Mouse (Mus musculus): Measurements from ENCODE around the gene Lonrf2. TPM values are rescaled to one million over a fixed set of nuclear protein-coding genes. Genes with fewer than 3 reads are reported as not detected.

Gene Lonrf2
- polyA plus RNA-seq, 1 experiment from 2014 or later = 2.2 TPM

DNA sequence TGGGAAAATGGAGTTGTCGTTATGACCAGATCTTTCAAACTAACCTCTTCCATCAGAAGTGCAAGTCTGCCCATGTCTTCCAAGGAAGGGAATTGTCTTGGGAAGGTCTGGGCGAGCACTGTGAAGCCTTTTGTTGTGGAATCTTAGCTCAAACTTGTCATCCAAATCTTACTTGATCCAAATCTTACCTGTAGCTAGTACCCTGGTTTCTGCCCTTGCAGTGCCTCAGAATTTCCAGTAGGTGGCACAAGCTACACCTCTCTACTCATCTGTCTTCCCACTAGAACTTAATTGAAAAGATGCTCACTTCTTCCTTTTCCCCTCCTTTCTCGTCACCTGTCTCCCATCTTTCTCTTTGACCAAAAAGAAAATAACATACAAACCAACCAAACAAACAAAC, 47.6 kb downstream of the Lonrf2 start:
- no peak for DNase-seq (ENCODE audit: low spot score)
- Histone ChIP-seq H3K9me3 (replicated peaks) (no peaks in the 10 kb centered on the region), H3K27ac (replicated peaks) (no peak overlapping the region), H3K4me3 (no peak overlapping the region), H3K27me3 (ENCODE audit: low read depth, poor library complexity, severe bottlenecking) (no peaks in the 10 kb centered on the region), H3K36me3 (0 out of 2 replicates have a peak, but pooled peaks cover 3% of the 10 kb centered on the region), H3K4me1 (peaks cover 27% of the 10 kb centered on the region)
- WGBS = 74% methylated on average over 3 of the region's 3 CpGs

DNA sequence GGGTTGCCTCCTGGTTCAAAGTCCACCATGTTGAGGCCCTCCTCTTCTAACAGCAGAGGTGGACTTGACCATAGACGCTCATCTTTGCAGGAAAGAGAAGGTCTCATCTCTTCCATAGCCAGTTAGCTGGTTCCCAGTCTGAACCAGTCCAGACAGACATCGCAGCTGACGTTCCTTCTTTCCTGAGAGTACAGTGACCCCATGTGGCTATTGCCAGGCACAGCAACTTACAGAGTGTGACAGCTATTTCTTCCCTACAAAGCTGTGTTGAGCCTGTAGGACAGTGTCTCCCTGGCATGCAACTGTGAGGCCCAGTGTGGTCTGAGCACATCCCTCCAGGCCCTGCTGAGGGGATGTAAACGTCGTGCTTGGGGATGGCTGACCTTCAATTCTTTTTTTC, 49.1 kb downstream of the Lonrf2 start:
- Histone ChIP-seq H3K9me3 (replicated peaks) (no peaks in the 10 kb centered on the region), H3K4me3 (no peak overlapping the region), H3K4me1 (peaks cover 27% of the 10 kb centered on the region), H3K27me3 (ENCODE audit: low read depth, poor library complexity, severe bottlenecking) (no peaks in the 10 kb centered on the region), H3K36me3 (0 out of 2 replicates have a peak, but pooled peaks cover 3% of the 10 kb centered on the region), H3K27ac (replicated peaks) (no peak overlapping the region)
- WGBS = 7% methylated on average over 5 of the region's 5 CpGs
- DNase-seq (ENCODE audit: low spot score) = peak; percentile 51

DNA sequence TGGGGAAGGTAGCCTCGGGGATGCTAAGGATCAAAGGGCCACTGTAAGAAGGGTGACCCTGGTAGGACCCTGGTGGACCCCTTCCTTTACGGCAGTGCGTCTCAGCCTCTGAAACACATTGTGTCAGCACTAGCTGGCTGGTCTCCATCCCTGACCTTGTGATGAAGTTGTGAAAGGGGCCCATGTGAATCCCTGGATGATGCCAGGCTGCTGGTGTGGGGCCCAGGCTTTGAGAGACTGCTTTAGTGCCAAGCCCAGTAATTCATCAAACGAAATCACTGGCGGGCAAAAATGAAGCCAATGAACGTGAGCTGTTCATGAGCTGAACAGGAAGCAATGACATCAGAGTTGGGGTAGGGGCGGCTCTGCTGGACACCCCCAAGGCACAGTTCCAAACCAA, 50.2 kb downstream of the Lonrf2 start:
- peaks cover 25% of the 10 kb centered on the region for H3K4me1 ChIP-seq
- no peaks in the 10 kb centered on the region for H3K9me3 ChIP-seq (replicated peaks)
- no peak overlapping the region for H3K4me3 ChIP-seq
- DNase-seq (ENCODE audit: low spot score) = no peak
- 87% methylated on average over 7 of the region's 7 CpGs for WGBS
- H3K36me3 ChIP-seq = no peaks in the 10 kb centered on the region
- H3K27ac ChIP-seq (replicated peaks) = no peak overlapping the region
- no peaks in the 10 kb centered on the region for H3K27me3 ChIP-seq (ENCODE audit: low read depth, poor library complexity, severe bottlenecking)

DNA sequence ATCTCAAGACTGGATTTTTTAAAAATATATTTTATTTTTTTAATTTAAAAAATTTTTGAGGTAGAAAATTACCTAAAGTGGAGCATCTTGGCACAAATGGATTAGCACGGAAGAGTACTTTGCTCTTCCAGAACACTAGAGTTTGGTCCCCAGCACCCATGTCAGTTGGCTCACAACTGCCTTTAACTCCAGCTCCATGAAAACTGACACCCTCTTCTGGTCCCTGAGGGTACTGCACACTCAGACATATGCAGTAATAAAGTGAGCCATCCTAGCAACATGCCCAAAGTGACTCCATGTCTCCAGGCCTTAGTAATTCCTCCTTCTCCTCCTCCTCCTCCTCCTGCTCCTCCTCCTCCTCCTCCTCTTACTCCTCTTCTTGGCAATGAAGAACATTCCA, 58.2 kb downstream of the Lonrf2 start:
- Histone ChIP-seq H3K27me3 (ENCODE audit: low read depth, poor library complexity, severe bottlenecking) (no peaks in the 10 kb centered on the region), H3K4me3 (no peak overlapping the region), H3K36me3 (no peaks in the 10 kb centered on the region), H3K9me3 (replicated peaks) (no peaks in the 10 kb centered on the region), H3K4me1 (no peaks in the 10 kb centered on the region), H3K27ac (replicated peaks) (no peak overlapping the region)
- no peak for DNase-seq (ENCODE audit: low spot score)
- 97% methylated on average over 1 of the region's 1 CpGs for WGBS

- no peaks in the 10 kb centered on the region for H3K9me3 ChIP-seq (replicated peaks)
- no peak overlapping the region for H3K27ac ChIP-seq (replicated peaks)
- no peaks in the 10 kb centered on the region for H3K27me3 ChIP-seq (ENCODE audit: low read depth, poor library complexity, severe bottlenecking)
- H3K4me1 ChIP-seq = no peaks in the 10 kb centered on the region
- no peaks in the 10 kb centered on the region for H3K36me3 ChIP-seq
- no peak overlapping the region for H3K4me3 ChIP-seq
- WGBS = 86% methylated on average over 7 of the region's 7 CpGs
- DNase-seq (ENCODE audit: low spot score) = no peak
Observed at GRCm38 (mm10) chr1:38777500-38777899, 59.0 kb downstream of the Lonrf2 start.

- Histone ChIP-seq H3K27me3 (ENCODE audit: low read depth, poor library complexity, severe bottlenecking) (no peaks in the 10 kb centered on the region), H3K36me3 (no peaks in the 10 kb centered on the region), H3K27ac (replicated peaks) (no peak overlapping the region), H3K9me3 (replicated peaks) (no peaks in the 10 kb centered on the region), H3K4me3 (no peak overlapping the region), H3K4me1 (no peaks in the 10 kb centered on the region)
- WGBS = 94% methylated on average over 5 of the region's 5 CpGs
- no peak for DNase-seq (ENCODE audit: low spot score)
Observed at GRCm38 (mm10) chr1:38775713-38776112, 60.8 kb downstream of the Lonrf2 start.

DNA sequence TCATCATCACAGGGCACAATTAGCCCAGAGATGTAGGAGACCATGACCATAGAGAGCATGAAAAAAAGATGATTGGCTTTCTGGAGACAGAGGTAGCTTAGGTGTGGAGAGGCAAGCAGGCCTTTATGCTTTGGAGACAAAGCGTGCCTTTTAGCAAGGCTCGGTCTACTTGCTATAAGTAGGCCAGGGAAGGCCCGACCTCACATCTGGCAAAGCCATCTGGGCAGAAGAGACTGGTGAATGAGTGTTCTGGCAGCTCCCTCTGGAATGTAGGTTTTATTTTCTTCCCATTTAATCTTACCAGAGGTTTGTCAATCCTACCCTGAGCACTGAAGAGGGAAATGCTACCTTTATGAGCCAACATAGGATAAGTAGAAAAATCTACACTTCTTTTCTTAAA, 65.8 kb downstream of the Lonrf2 start:
- 86% methylated on average over 3 of the region's 3 CpGs for WGBS
- H3K27ac ChIP-seq (replicated peaks) = no peak overlapping the region
- H3K9me3 ChIP-seq (replicated peaks) = no peaks in the 10 kb centered on the region
- H3K4me1 ChIP-seq = peaks cover 16% of the 10 kb centered on the region
- no peaks in the 10 kb centered on the region for H3K36me3 ChIP-seq
- DNase-seq (ENCODE audit: low spot score) = no peak
- H3K4me3 ChIP-seq = no peak overlapping the region
- peaks cover 11% of the 10 kb centered on the region for H3K27me3 ChIP-seq (ENCODE audit: low read depth, poor library complexity, severe bottlenecking)

GRCm38 (mm10) chr1:38769920-38770319, 66.6 kb downstream of the Lonrf2 start:
- Histone ChIP-seq H3K36me3 (no peaks in the 10 kb centered on the region), H3K4me3 (no peak overlapping the region), H3K27ac (replicated peaks) (no peak overlapping the region), H3K27me3 (ENCODE audit: low read depth, poor library complexity, severe bottlenecking) (peaks cover 11% of the 10 kb centered on the region), H3K4me1 (peaks cover 16% of the 10 kb centered on the region), H3K9me3 (replicated peaks) (no peaks in the 10 kb centered on the region)
- DNase-seq (ENCODE audit: low spot score) = peak; percentile 69
- 26% methylated on average over 6 of the region's 6 CpGs for WGBS

DNA sequence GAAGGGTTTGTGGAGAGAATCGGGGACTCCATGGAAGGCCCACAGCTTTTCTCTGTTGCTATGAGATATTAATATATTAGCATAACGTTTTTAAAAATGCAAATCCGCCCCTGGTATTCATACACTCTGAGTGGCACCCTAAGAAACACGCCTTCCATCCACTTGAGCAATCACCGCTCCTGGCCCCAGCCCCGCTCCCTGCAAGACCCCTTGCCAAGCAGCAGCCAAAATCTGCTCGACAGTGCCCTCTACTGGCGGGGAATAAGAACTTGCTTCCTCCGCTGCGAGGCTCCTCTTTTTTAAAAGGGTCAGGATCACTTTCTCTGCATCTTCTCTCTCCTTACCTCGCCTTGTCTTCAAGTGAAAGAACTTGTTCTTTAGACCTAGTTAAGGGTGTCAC, 68.7 kb downstream of the Lonrf2 start:
- 13% methylated on average over 11 of the region's 11 CpGs for WGBS
- Histone ChIP-seq H3K27ac (replicated peaks) (no peak overlapping the region; the same call in 1 of the 2 replicates), H3K27me3 (ENCODE audit: low read depth, poor library complexity, severe bottlenecking) (peaks cover 11% of the 10 kb centered on the region)

GRCm38 (mm10) chr1:38766661-38767572, 69.6 kb downstream of the Lonrf2 start:
- peaks cover 11% of the 10 kb centered on the region for H3K27me3 ChIP-seq (ENCODE audit: low read depth, poor library complexity, severe bottlenecking)
- WGBS = 33% methylated on average over 18 of the region's 18 CpGs
- peak overlapping the region; percentile 17; the same call in 1 of the 2 replicates for H3K4me3 ChIP-seq
- H3K4me1 ChIP-seq = peaks cover 26% of the 10 kb centered on the region
- H3K27ac ChIP-seq (replicated peaks) = peak overlapping the region; percentile 74
- H3K36me3 ChIP-seq = no peaks in the 10 kb centered on the region
- H3K9me3 ChIP-seq (replicated peaks) = no peaks in the 10 kb centered on the region
- peak; percentile 76 for DNase-seq (ENCODE audit: low spot score)

More for the DNA sequence above, 68.7 kb downstream of the Lonrf2 start:
- no peak overlapping the region for H3K4me3 ChIP-seq
- peak; percentile 83 for DNase-seq (ENCODE audit: low spot score)
- no peaks in the 10 kb centered on the region for H3K36me3 ChIP-seq
- no peaks in the 10 kb centered on the region for H3K9me3 ChIP-seq (replicated peaks)
- peaks cover 26% of the 10 kb centered on the region for H3K4me1 ChIP-seq

- no peaks in the 10 kb centered on the region for H3K36me3 ChIP-seq
- peak overlapping the region; percentile 74 for H3K27ac ChIP-seq (replicated peaks)
- no peak overlapping the region for H3K4me3 ChIP-seq
- no peak for DNase-seq (ENCODE audit: low spot score)
- no peaks in the 10 kb centered on the region for H3K9me3 ChIP-seq (replicated peaks)
- H3K4me1 ChIP-seq = peaks cover 26% of the 10 kb centered on the region
- WGBS = 50% methylated on average over 4 of the region's 4 CpGs
- peaks cover 11% of the 10 kb centered on the region for H3K27me3 ChIP-seq (ENCODE audit: low read depth, poor library complexity, severe bottlenecking)
Observed at GRCm38 (mm10) chr1:38766254-38766653, 70.3 kb downstream of the Lonrf2 start.

- H3K36me3 ChIP-seq = no peaks in the 10 kb centered on the region
- H3K27me3 ChIP-seq (ENCODE audit: low read depth, poor library complexity, severe bottlenecking) = peaks cover 10% of the 10 kb centered on the region
- no peak overlapping the region for H3K27ac ChIP-seq (replicated peaks)
- WGBS = 75% methylated on average over 10 of the region's 10 CpGs
- H3K4me3 ChIP-seq = no peak overlapping the region
- no peak for DNase-seq (ENCODE audit: low spot score)
- H3K9me3 ChIP-seq (replicated peaks) = no peaks in the 10 kb centered on the region
- peaks cover 26% of the 10 kb centered on the region for H3K4me1 ChIP-seq
Observed at GRCm38 (mm10) chr1:38763960-38764613, 72.4 kb downstream of the Lonrf2 start.

GRCm38 (mm10) chr1:38760424-38760823, 76.1 kb downstream of the Lonrf2 start:
- no peak for DNase-seq (ENCODE audit: low spot score)
- no peaks in the 10 kb centered on the region for H3K36me3 ChIP-seq
- H3K27ac ChIP-seq (replicated peaks) = no peak overlapping the region

More at GRCm38 (mm10) chr1:38760424-38760823, 76.1 kb downstream of the Lonrf2 start:
- H3K27me3 ChIP-seq (ENCODE audit: low read depth, poor library complexity, severe bottlenecking) = no peaks in the 10 kb centered on the region
- H3K4me3 ChIP-seq = no peak overlapping the region
- WGBS = 47% methylated on average over 9 of the region's 9 CpGs
- H3K9me3 ChIP-seq (replicated peaks) = no peaks in the 10 kb centered on the region
- peaks cover 10% of the 10 kb centered on the region for H3K4me1 ChIP-seq

Measured in midbrain, embryonic 10.5 days (tissue).